Mouse (Mus musculus) heart, embryonic 11.5 days (tissue): ENCODE data around the gene BC051665. TPM values are rescaled to one million over a fixed set of nuclear protein-coding genes. Genes with fewer than 3 reads are reported as not detected.
A peak's percentile ranks its signal among the peaks of the same experiment; 100 is the strongest.

ENCODE experiments used
- ATAC-seq: fragments of 200-750 bp; cut with Nextera tagmentation; replicated peaks from 2 replicates; pipeline ENCODE4 v1.8.0; 2017; ENCODE audit warnings: moderate library complexity; ENCODE audit not compliant: insufficient number of reproducible peaks, low FRiP score, low TSS enrichment
- H3K27ac ChIP-seq: fragments of 300-500 bp; sonication (generic); 2 replicates; pipeline ENCODE4 v1.5.1; 2014; ENCODE audit warnings: mild to moderate bottlenecking, low read depth, low read length
- H3K27me3 ChIP-seq: fragments of 300-500 bp; sonication (generic); 2 replicates; pipeline ENCODE4 v1.6.1; 2014; ENCODE audit warnings: mild to moderate bottlenecking, low read length, mixed read lengths; ENCODE audit not compliant: control insufficient read depth, insufficient read depth
- H3K36me3 ChIP-seq: fragments of 300-500 bp; sonication (generic); 2 replicates; pipeline ENCODE4 v1.6.1; 2014; ENCODE audit warnings: mild to moderate bottlenecking, low read length, moderate library complexity, mixed read lengths; ENCODE audit not compliant: control insufficient read depth, insufficient read depth
- H3K4me1 ChIP-seq: fragments of 300-500 bp; sonication (generic); 2 replicates; pipeline ENCODE4 v1.6.1; 2014; ENCODE audit warnings: low read length; ENCODE audit not compliant: control insufficient read depth, insufficient read depth
- H3K4me2 ChIP-seq: fragments of 300-500 bp; sonication (generic); 2 replicates; pipeline ENCODE4 v1.6.1; 2014; ENCODE audit warnings: mild to moderate bottlenecking, moderate library complexity
- H3K4me3 ChIP-seq: fragments of 300-500 bp; sonication (generic); 2 replicates; pipeline ENCODE4 v1.5.1; 2014; ENCODE audit warnings: low read depth, low read length
- H3K9ac ChIP-seq: fragments of 300-500 bp; sonication (generic); 2 replicates; pipeline ENCODE4 v1.6.1; 2014; ENCODE audit warnings: mild to moderate bottlenecking, low read depth, low read length, moderate library complexity
- H3K9me3 ChIP-seq: fragments of 300-500 bp; sonication (generic); replicated peaks from 2 replicates; pipeline ENCODE4 v1.6.1; 2016; ENCODE audit warnings: low read length; ENCODE audit not compliant: control insufficient read depth
- WGBS: fragments of 180-500 bp; shearing (Covaris S2); extraction: QIAGEN DNeasy Blood & Tissue Kit; methylation state at CpG from one replicate; pipeline ENCODE4 v1.1.7; 2014; ENCODE audit not compliant: insufficient replicate concordance; 5-methylcytosine and 5-hydroxymethylcytosine counted together
- polyA plus RNA-seq: library from polyadenylated mRNA; unstranded; fragments of >200 nt; fragmentation: Nextera tagmentation; extraction: Ambion mirVana; gene quantifications from 2 replicates; pipeline ENCODE4 v1.2.1, GENCODE M21; 2014

Gene BC051665
- polyA plus RNA-seq, 1 experiment from 2014 or later: not detected

DNA sequence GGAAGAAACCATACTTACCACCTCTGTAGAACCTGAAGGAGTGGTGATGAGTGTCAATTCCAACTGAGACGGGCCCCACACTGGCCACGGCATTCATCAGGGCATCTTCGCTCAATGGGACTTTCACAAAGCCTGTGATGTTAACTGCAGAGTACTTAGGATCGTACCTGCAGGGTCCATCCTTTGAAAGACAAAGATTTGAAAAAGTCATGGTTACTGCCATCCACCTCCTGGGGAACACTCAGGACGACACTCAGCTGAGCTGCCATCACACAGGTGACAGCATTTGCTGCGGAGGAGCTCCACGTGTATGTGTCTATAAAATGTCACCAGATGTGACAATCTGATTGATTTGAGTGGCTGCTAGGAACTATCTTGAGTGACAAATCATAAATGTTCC lies 2.9 kb downstream of the BC051665 start:
- Histone ChIP-seq H3K4me1 (no peaks in the 10 kb centered on the region), H3K4me3 (no peak overlapping the region), H3K9ac (no peak overlapping the region), H3K36me3 (no peaks in the 10 kb centered on the region), H3K9me3 (no peaks in the 10 kb centered on the region), H3K27ac (no peak overlapping the region), H3K4me2 (no peak overlapping the region), H3K27me3 (no peaks in the 10 kb centered on the region)
- ATAC-seq: no peak
- 81% methylated on average over 7 of the region's 7 CpGs for WGBS

DNA sequence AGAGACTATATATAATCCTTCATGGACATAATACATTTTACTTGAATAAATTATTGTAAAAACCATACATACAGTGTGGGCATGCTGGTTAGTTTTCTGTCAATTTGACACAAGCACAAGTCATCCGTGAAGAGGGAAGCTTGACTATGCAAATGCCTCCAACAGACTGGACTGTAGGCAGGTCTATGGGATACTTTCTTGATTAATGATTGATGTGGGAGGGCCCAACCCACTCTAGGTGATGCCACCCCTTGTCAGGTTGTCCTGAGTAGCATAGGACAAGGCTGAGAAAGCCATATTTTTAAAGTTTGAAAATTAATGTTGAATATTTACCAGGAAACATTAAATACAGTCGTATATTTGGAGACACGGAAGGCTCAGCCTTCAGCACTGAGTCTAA lies 5.6 kb downstream of the BC051665 start:
- Histone ChIP-seq H3K4me2 (no peak overlapping the region), H3K36me3 (no peaks in the 10 kb centered on the region), H3K9ac (no peak overlapping the region), H3K27me3 (no peaks in the 10 kb centered on the region), H3K4me3 (no peak overlapping the region), H3K4me1 (no peaks in the 10 kb centered on the region), H3K9me3 (no peaks in the 10 kb centered on the region), H3K27ac (no peak overlapping the region)
- no peak for ATAC-seq
- WGBS: 81% methylated on average over 3 of the region's 3 CpGs

DNA sequence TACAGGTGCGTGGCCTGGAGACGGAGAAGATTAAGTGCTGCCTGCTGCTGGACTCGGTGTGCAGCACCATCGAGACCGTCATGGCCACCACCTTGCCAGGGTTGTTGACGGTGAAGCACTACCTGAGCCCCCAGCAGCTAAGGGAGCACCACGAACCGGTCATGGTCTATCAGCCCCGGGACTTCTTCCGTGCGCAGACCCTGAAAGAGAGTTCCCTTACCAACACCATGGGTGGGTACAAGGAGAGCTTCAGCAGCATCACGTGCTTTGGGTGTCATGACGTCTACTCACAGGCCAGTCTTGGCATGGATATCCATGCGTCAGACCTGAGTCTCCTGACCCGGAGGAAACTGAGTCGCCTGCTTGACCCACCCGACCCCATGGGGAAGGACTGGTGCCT lies 25.0 kb downstream of the BC051665 start:
- WGBS: 95% methylated on average over 17 of the region's 17 CpGs
- Histone ChIP-seq H3K27ac (no peak overlapping the region), H3K4me2 (no peak overlapping the region), H3K9me3 (no peaks in the 10 kb centered on the region), H3K9ac (no peak overlapping the region), H3K27me3 (no peaks in the 10 kb centered on the region), H3K4me1 (no peaks in the 10 kb centered on the region), H3K36me3 (0 out of 2 replicates have a peak, but pooled peaks cover 5% of the 10 kb centered on the region), H3K4me3 (no peak overlapping the region)
- 0 out of 2 replicates have a peak, but pooled peaks have one; percentile 27 for ATAC-seq

DNA sequence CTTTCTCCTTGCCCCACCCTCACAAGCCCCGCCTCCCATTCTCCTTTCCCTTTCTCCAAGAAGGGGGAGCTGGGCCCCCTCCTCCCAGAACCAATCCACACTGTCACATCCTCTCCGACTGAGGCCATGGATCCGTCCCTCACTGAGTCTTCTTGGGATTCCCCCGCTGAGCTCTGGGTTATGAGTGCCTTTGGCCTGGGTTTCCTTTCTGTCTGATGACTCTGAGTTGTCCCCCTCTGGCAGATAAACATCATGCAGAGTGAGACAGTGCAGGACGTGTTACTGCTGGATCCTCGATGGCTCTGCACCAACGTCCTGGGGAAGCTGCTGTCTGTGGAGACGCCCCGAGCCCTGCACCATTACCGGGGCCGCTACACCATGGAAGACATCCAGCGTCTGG lies 25.8 kb downstream of the BC051665 start:
- no peaks in the 10 kb centered on the region for H3K9me3 ChIP-seq
- H3K4me3 ChIP-seq: no peak overlapping the region
- H3K4me2 ChIP-seq: no peak overlapping the region
- 88% methylated on average over 12 of the region's 12 CpGs for WGBS
- H3K9ac ChIP-seq: no peak overlapping the region
- H3K36me3 ChIP-seq: 0 out of 2 replicates have a peak, but pooled peaks cover 5% of the 10 kb centered on the region
- no peak overlapping the region for H3K27ac ChIP-seq
- H3K4me1 ChIP-seq: no peaks in the 10 kb centered on the region
- ATAC-seq: 0 out of 2 replicates have a peak, but pooled peaks have one; percentile 23
- no peaks in the 10 kb centered on the region for H3K27me3 ChIP-seq

DNA sequence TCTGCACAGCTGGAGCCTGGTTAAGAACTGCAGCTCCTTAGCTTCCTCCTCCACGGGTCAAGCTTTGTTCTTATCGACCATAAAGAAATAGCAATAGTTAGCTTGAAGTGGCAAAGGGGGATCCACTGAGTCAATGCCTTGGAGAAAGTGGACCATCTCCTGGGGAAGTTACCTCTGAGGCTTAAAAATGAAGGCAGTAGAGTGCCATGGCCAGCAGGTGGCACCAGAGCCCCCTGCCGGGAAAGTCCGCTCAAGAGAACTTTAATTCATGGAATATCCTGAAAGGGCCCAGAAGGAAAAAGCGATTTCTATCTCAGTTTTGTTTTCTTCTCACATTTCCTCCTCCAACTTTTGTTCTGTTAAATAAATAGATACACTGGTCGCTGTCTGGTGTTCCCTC lies 27.0 kb downstream of the BC051665 start:
- Histone ChIP-seq H3K27me3 (no peaks in the 10 kb centered on the region), H3K27ac (no peak overlapping the region), H3K4me1 (no peaks in the 10 kb centered on the region), H3K9me3 (no peaks in the 10 kb centered on the region), H3K36me3 (peaks cover 5% of the 10 kb centered on the region; the same call in 1 of the 2 replicates), H3K9ac (no peak overlapping the region), H3K4me2 (no peak overlapping the region), H3K4me3 (no peak overlapping the region)
- 42% methylated on average over 6 of the region's 6 CpGs for WGBS
- ATAC-seq: no peak

DNA sequence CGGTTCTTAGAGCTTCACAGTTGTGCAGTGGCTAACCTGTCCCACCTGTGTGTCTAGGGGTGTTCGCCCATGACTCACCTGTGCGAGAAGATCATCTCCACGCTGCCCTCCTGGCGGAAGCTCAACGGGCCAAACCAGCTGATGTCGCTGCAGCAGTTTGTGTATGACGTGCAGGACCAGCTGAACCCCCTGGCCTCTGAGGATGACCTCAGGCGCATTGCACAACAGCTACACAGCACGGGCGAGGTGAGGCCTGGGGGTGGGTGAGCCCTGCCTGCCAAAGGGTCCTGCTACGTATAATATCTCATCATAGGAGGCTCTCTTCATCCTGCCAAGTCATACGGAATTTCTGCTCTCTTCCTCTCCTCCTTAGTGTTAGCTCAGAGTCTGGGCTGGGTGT lies 28.9 kb downstream of the BC051665 start:
- H3K9ac ChIP-seq: no peak overlapping the region
- H3K9me3 ChIP-seq: no peaks in the 10 kb centered on the region
- no peak overlapping the region for H3K27ac ChIP-seq
- no peaks in the 10 kb centered on the region for H3K4me1 ChIP-seq
- no peak overlapping the region for H3K4me3 ChIP-seq
- no peaks in the 10 kb centered on the region for H3K27me3 ChIP-seq
- WGBS: 81% methylated on average over 13 of the region's 13 CpGs
- ATAC-seq: no peak
- peaks cover 15% of the 10 kb centered on the region for H3K36me3 ChIP-seq
- no peak overlapping the region for H3K4me2 ChIP-seq

DNA sequence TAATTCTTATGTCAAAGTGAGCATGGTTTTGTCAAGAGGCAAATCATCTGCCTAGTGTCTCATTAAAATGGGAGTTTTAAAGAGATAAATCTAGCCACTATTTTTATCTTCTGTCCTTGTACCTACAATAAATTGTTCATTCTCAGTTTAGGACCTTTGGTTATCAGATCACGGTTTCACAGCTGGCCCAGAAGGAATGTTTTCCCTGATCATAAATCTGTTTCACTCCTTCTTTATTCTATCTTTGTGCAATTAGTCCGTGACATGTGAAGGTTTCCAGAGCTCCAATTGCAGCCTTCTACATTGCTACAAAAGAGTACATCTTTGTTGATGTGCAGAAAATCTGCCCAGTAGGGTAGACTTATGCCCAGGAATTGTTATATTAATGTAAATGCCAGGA lies 30.9 kb downstream of the BC051665 start:
- Histone ChIP-seq H3K27me3 (no peaks in the 10 kb centered on the region), H3K27ac (no peak overlapping the region), H3K4me1 (no peaks in the 10 kb centered on the region), H3K4me3 (no peak overlapping the region), H3K9me3 (no peaks in the 10 kb centered on the region), H3K36me3 (peaks cover 10% of the 10 kb centered on the region), H3K9ac (no peak overlapping the region), H3K4me2 (no peak overlapping the region)
- ATAC-seq: no peak
- 64% methylated on average over 2 of the region's 2 CpGs for WGBS

DNA sequence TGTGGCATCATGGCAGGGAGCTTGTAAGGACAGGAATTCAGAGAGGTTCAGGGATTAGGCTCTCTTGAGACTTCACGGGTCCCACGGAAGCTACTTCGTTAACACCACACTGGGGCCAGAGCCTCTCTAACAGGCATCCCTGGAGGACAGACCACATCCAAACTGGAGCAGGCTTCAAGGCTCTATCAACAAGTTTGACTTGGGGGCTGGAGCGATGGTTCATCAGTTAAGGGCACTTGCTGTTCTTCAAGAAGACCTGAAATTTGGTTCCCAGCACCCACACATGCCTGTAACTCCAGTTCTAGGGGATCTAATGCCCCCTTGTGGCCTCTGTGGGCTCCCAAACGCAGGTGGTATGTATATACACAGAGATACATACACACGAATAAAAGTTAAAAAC lies 32.9 kb downstream of the BC051665 start:
- ATAC-seq: no peak
- Histone ChIP-seq H3K4me3 (no peak overlapping the region), H3K27ac (no peak overlapping the region), H3K27me3 (no peaks in the 10 kb centered on the region), H3K4me2 (no peak overlapping the region), H3K4me1 (no peaks in the 10 kb centered on the region), H3K9ac (no peak overlapping the region), H3K9me3 (no peaks in the 10 kb centered on the region), H3K36me3 (peaks cover 10% of the 10 kb centered on the region)
- WGBS: 90% methylated on average over 6 of the region's 6 CpGs

DNA sequence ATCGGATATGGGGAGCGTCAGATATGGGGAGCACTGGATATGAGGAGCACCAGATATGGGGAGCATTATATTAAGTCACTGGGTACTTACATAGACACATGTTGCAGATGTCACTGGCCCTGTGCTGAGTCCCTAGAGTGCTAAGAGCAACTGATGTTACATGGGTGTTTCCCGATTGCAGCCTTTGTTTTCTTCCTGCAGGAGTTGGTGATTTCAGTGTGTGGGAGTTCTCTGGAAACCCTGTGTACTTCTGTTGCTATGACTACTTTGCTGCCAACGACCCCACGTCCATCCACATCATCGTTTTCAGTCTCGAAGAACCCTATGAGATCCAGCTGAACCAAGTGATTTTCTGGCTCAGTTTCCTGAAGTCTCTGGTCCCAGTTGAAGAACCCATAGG lies 35.2 kb downstream of the BC051665 start:
- Histone ChIP-seq H3K4me2 (no peak overlapping the region), H3K27ac (no peak overlapping the region), H3K36me3 (peaks cover 10% of the 10 kb centered on the region), H3K9me3 (no peaks in the 10 kb centered on the region), H3K9ac (no peak overlapping the region), H3K4me1 (no peaks in the 10 kb centered on the region), H3K4me3 (no peak overlapping the region), H3K27me3 (no peaks in the 10 kb centered on the region)
- 85% methylated on average over 7 of the region's 7 CpGs for WGBS
- no peak for ATAC-seq
